Mouse (Mus musculus) layer of hippocampus, adult 11-12 months (tissue): Measurements from ENCODE around the gene Psmb8.

Experiments
- DNase-seq: peaks from one replicate; pipeline ENCODE4 v3.0.0; 2022; ENCODE audit warnings: low spot score

Gene Psmb8

DNA sequence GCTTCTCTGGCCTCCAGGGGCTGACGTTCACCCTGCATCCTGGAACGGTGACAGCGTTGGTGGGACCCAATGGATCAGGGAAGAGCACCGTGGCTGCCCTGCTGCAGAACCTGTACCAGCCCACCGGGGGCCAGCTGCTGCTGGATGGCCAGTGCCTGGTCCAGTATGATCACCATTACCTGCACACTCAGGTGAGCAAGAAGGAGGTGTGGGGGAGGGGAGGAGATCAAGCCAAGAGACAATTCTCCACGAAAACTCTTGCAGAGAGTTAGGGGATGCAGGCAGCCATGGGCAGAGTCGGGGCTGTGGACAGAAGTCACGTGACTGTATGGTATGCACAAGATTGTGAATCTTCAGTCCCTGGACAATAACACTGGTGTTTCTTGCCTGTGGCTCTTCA lies 4.1 kb upstream of the Psmb8 start:
- DNase-seq: no peak

DNA sequence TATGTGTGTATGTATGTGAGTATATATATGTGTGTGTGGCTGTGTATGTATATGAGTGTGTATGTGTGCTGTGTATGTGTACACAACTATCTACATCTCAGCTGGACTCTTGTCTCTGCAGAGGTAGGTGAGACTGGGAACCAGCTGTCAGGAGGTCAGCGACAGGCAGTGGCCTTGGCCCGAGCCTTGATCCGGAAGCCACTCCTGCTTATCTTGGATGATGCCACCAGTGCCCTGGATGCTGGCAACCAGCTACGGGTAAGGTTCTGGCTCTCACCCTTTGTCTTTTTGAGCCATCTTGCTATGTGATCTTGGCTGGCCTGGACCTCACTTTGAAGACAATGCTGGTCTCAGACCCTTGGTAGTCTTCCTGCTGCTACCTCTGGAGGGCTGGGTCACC lies 2.8 kb upstream of the Psmb8 start:
- DNase-seq: no peak

DNA sequence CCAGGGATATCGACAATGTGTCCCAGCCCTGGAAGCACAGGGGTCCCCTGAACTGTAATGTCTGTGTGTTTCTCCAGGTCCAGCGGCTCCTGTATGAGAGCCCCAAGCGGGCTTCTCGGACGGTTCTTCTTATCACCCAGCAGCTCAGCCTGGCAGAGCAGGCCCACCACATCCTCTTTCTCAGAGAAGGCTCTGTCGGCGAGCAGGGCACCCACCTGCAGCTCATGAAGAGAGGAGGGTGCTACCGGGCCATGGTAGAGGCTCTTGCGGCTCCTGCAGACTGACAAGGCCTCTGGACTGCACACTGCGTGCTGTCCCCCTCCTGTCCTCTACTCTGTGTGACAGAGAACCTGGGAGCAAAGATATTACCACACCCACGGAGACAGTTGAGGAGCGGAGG lies 1.0 kb upstream of the Psmb8 start:
- DNase-seq: no peak

DNA sequence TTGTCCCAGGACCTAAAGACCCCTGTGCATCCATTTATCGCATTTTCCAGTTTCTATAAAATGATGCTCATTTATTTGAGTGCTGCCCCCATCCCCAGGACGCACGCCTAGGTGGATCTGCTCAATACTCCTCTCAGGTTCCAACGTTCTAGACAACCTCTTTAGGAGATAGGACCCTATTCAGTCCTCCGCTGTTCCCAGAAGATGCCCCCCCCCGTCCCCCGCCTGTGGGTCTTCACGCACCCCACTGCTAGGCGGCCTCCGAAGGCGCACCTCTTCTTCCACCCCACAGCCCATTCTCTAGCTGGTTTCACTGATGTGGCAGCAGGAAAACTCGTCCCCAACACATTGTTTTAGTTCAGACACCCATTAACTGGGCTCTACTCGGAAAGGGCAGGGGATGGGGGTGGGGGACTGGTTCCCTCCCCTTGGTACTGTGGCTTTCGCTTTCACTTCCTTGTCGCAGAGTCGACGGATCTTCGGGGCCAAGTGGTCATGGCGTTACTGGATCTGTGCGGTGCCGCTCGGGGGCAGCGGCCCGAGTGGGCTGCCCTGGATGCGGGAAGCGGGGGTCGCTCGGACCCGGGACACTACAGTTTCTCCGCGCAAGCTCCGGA lies 491 bp downstream of the Psmb8 start:
- no peak for DNase-seq

DNA sequence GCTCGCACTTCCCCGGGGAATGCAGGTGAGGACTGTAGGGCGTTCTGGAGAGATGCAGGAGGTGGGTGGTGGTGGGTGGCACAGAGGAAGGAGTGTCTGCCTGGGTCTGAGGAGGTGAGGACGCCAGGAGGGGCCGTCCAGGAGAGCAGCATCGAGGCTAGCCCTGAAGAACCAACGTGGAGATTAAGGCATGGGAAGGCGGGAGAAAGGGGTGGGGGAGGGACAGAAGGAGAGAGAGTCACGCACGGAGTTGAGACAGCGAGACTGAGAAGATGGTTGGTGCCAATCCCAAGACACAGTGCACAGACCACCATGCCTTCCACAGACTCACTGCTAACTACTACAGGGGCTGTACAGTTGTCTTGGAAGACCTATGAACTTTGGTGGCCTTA lies 996 bp downstream of the Psmb8 start:
- no peak for DNase-seq

DNA sequence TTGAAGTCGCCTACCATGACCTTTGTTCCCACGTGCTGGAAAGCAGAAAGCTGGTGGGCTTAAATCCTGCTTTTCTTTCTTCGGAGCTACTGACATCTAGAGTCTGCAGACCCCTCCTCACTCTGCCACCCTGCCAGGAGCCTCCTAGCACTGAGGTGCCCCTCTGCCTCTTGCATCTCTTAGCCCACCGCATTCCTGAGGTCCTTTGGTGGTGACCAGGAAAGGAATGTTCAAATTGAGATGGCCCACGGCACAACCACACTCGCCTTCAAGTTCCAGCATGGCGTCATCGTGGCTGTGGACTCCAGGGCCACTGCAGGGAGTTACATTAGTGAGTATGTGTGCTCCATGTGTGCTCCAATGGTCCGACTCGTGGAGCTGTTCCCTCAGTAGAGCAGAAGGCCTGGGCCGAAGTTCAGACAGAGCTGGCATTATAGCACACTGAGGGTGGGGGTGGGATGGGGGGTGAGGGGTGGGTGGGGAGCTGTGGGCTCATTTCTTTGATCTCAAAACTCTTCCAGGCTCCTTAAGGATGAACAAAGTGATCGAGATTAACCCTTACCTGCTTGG lies 1.6 kb downstream of the Psmb8 start:
- DNase-seq: no peak

DNA sequence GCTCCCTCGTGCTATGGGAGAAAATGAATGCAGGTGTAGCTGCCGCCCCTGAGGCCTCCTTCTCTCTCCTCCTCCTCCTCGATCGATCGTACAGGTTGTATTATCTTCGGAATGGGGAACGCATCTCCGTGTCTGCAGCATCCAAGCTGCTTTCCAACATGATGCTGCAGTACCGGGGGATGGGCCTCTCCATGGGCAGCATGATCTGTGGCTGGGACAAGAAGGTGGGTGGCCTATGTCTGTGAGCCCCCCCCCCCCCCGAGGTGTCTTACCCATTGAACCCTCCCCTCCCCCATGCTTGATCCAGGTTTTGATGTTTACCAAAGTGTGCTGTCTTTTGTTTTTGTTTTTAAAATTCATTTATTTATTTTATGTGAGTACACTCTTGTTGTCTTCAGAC lies 2.5 kb downstream of the Psmb8 start:
- DNase-seq: no peak

DNA sequence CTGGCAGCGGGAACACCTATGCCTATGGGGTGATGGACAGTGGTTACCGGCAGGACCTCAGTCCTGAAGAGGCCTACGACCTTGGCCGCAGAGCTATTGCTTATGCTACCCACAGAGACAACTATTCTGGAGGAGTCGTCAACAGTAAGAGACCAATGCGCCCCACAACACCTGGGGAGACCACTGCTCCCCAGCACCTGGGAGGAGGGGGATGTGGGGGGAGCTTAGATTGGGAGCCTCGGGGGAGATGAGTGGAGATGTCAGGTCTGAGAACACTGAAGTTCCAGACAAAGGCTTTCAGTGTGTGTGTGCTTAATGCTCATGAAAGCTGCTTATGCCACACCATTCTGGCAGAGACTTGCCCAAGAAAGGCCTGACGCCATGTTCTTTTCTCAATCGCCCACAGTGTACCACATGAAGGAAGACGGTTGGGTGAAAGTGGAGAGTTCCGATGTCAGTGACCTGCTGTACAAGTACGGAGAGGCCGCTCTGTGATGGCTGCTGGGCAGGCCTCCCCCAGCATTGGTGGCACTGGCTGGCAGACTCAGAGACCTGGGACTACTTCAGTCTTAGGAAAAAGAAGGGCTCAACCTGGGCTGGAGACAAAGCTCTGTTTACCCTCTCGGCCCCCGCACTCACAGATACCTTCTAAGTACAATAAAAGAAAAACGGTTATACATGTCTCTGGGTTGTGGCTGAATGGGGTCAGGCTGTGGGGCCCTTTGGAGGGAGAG lies 3.4 kb downstream of the Psmb8 start:
- no peak for DNase-seq

DNA sequence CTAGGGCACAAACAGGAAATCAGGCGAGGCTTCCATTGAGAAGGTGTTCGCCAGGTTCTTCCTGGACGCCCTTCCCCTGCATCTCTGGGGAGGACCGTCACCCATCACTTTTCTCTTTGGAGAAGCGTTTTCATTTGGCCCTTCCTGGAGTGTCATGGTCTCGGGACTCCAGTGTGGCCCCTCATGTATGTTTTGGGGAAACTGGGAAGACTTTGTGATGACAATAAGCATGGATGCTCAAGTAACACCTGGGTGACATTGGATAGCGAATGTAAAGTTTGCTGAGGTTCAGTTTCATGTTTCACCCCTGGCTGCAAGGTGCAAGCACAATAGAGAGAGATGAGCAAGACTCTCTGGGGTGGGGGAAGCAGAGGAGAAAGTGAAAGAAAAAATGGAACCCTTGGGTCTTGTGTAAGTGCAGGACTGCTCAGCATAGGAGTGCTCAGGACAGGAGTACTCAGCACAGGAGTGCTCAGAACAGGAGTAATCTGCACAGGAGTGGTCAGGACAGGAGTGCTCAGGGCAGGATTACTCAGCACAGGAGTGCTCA lies 4.1 kb downstream of the Psmb8 start:
- no peak for DNase-seq

DNA sequence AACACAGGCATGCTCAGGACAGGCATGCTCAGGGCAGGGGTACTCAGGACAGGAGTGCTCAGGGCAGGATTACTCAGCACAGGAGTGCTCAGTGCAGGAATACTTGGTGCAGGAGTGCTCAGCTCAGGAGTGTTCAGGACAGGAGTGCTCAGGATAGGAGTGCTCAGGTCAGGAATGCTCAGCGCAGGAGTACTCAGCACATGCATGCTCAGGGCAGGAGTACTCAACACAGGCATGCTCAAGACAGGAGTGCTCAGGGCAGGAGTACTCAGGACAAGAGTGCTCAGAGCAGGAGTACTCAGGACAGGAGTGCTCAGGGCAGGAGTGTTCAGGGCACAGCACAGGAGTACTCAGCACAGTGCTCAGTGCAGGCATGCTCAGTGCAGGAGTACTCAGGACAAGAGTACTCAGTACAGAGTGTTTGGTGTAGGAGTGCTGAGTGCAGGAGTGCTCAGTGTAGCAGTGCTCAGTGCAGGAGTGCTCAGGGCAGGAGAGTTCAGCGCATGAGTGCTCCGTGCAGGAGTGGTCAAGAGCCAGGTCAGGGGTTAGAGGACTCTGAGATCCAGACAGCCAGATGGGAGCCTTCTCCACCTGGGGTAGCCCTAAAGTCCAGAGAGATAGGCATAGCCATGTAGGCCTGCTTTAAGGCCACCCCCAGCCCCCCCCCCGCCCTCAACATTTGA lies 5.4 kb downstream of the Psmb8 start:
- DNase-seq: no peak

DNA sequence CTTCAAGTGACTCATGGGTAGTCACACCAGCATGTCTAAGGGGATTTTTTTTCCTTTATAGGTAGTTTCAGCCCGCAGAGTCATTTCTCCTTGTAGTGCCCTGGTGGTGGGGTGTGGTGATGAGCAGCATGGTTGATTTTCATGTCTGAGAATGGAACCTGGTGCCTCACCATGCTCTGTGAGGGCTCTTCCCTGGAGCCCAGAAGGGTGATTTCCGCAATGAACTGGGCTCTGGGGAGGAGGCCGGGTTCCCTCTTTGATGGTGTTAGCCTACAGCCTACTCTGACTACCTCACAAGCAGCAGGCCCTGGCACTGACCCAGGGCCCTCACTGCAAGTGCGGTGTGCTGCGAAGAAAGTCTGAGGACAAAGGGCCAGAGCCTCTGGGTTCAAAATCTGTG lies 5.9 kb downstream of the Psmb8 start, which contains the start of gene Tap2:
Gene Tap2, plus strand, starts transcription at position 84 of the 400 bp plus-strand sequence.
- no peak for DNase-seq

DNA sequence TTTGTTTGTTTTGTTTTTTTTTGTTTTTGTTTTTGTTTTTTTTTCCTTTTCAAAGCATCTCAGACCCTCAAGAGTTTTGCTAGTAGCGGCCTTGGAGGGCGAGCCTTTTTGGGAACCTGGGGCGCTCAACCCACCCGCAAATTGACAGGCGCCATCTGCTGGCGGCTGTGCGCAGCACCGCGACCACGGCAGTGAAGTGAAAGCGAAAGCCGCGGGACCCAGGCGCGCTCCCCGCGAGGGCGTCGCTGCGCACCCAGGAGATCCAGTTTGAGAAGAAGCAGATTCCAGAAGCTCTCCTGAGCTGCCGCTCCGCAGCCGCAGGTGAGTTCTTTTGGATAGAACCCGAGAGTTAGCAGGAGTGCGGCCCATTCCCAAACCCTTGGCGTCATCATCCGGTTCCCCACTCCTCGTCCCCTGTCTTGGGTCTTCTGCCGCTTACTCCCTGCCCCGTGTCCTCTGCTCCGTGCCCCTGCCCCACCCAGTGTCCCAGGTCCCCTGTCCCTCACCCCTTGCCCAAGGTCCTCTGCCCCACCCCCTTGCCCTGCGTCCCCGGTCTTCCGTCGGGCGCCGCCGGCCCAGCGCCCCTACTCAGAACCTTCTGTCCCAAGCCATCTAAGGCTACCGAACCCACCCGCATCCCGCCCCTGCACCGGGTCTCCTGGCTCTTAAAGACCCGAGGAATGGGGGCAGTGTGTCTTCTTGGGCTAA lies 6.9 kb downstream of the Psmb8 start:
- DNase-seq: peak; percentile 89

DNA sequence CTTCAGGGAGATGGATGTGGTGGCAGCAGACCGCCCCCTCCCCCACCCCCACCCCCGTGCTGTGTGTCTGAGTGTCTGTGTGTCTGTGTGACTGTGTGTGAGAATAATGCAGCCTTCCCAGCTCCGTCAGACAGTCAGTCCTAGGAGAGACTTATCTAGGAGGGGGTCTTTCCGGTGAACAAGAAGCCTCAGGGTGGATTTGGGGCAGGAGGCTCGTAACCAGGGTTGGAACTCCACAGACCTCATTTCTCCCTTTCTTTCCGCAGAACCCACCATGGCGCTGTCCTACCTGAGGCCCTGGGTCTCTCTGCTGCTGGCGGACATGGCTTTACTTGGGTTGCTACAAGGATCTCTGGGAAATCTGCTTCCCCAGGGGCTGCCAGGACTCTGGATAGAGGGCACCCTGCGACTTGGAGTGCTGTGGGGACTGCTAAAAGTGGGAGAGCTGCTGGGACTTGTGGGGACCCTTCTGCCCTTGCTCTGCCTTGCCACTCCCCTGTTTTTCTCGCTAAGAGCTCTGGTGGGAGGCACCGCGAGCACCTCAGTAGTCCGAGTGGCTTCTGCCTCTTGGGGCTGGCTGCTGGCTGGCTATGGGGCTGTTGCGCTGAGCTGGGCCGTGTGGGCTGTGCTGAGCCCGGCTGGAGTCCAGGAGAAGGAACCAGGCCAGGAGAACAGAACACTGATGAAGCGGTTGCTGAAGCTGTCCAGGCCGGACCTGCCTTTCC lies 7.7 kb downstream of the Psmb8 start:
- DNase-seq: no peak

DNA sequence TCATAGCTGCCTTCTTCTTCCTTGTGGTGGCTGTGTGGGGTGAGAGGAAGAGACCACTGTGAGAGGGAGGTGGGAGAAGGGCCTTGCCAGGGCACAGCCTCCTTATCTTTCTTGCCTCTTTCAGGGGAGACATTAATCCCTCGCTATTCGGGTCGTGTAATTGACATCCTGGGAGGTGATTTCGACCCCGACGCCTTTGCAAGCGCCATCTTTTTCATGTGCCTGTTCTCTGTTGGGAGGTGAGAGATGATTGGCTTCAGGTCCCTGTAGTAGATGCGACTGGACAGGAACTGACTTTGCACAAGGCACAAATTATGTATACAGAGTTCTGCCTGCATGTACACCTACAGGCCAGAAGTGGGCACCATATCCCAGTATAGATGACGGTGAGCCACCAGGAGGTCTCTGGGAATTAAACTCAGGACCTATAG lies 8.2 kb downstream of the Psmb8 start:
- DNase-seq: no peak

DNA sequence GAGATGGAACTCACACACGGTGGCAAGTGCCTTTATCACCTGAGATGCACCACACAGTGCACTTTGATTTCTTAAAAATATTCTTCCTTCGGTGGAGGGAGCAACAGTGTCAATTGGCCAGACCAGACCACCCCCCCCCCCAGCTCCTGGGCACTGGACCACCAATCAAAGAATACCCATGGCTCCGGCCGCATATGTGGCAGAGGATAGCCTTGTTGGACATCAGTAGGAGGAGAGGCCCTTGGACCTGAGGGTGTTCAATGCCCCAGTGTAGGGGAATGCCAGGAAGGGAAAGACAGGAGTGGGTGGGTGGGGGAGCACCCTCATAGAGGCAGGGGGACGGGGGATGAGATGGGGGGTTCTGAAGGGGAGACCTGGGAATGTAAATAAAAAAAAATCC lies 9.2 kb downstream of the Psmb8 start:
- DNase-seq: no peak

DNA sequence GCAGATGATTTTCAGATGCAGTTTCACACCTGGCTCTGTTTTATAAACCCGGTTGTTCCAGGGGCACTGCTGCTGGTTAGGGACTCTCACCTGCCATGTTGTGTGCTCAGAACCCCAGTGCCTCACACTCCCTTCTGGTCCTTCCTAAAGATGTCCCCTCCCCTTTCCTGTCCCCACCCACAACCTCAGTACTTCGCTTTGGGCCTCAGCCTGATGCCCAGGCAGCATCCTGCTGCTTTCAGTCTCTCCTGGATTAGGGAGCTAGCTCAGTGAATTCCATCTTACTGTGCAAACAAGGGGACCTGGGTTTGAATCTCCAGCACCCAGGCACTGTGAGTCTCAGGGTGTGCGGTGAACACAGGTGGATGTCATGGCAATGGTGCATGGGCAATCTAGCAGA lies 9.9 kb downstream of the Psmb8 start:
- DNase-seq: no peak

DNA sequence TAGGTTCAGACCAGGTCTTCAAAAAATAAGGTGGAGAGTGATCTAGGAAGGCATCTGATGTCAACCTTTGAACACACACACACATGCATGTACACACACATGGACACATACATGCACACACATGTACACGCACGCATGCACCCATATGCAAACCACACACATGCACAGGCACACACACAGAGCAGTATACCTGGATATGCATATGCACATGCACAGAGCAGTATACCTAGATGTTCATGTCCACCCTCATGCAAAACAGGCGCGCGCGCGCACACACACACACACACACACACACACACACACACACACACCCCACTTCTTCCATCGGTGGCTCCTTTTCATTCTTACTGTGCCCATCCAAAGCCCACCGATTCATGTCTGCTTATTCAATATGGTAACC lies 10.3 kb downstream of the Psmb8 start:
- no peak for DNase-seq

DNA sequence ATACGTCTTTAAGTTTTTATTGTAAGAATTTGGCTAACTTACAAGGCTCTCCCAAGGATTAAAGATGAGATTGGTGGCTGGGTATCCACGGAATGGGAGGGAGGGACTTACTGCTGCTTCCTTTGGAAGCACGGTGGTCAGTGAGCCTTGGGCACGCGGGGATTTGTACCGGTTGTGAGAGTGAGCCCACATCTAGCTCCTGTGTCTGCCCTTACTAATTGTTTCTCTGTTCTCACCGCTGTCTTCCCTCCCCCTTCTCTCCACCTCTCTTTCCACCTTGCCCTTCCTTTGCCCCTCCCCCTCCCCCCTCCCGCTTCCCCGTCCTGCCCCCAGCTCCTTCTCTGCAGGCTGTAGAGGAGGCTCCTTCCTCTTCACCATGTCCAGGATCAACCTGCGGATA lies 10.9 kb downstream of the Psmb8 start:
- DNase-seq: no peak

DNA sequence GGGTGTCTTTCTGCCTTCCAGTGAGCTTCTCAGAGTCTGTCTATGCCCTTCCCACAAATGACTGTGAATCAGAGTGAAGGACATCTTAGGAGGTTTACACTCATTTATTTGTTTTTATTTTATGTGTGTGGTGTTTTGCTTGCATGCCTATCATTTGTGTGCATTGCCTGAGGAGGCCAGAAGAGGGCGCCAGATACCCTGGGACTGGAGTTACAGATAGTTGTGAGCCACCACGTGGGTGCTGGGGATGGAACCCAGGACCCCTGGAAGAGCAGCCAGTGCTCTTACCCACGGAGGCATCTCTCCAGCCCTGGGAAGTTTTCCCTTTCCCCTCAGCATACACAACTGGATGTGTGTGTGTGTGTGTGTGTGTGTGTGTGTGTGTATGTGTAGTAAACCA lies 12.2 kb downstream of the Psmb8 start:
- DNase-seq: no peak

DNA sequence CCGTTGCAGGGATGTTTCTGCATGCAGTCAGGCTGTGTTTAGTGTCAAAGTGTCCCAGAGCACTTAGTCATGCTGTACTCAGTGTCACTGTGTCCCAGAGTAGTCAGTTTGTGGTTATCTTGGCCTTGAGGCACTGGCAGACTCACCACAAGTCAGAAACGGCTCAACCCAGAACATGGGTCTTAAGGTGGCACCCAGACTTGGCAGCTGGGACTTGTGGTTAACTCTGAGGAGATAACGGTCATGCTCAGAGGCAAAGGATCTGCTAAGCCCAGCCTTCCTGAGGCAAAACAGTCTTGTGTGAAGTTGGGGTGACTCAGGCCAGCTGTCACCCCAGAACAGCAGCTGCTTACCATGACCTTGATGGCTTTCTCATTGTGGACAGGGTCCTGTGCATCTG lies 13.1 kb downstream of the Psmb8 start:
- DNase-seq: no peak

DNA sequence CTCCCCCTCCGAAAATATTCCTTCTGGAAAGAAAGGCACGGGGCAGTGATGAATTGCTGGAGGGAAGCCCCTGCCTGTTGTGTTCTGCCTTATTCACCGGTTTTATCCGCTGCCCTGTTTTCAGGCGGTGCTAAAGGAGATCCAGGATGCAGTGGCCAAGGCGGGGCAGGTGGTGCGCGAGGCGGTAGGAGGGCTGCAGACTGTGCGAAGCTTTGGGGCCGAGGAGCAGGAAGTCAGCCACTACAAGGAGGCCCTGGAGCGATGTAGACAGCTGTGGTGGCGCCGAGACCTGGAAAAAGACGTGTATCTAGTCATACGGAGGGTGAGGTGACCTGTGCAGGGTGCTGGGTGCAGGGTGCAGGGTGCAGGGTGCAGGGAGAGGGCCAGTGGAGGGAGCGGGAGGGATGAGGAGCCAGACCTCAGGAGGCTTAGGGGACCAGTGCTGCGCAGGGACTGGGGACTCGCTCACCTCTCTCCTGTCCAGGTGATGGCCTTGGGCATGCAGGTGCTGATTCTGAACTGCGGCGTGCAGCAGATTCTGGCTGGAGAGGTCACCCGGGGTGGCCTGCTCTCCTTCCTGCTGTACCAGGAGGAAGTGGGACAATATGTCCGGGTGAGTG lies 14.3 kb downstream of the Psmb8 start:
- DNase-seq: no peak
